Mouse (Mus musculus): ENCODE measurements around the gene Ptk6.
A peak's percentile ranks its signal among the peaks of the same experiment; 100 is the strongest.

Ptk6 gene

GRCm38 (mm10) chr2:181166469-181166868 lies 36.1 kb downstream of the Ptk6 start:
- DNase-seq (ENCODE audit: low spot score in 2 of 2): no peak

GRCm38 (mm10) chr2:181160821-181161220 lies 41.8 kb downstream of the Ptk6 start:
- DNase-seq (ENCODE audit: low spot score in 2 of 2): no peak

GRCm38 (mm10) chr2:181159771-181160170 lies 42.8 kb downstream of the Ptk6 start:
- DNase-seq (ENCODE audit: low spot score in 2 of 2): peak in 1 of 2 experiments; percentile 67

GRCm38 (mm10) chr2:181159091-181159514 lies 43.5 kb downstream of the Ptk6 start:
- DNase-seq (ENCODE audit: low spot score in 2 of 2): peak; percentile 70 to 74

GRCm38 (mm10) chr2:181158471-181158870 lies 44.1 kb downstream of the Ptk6 start:
- DNase-seq (ENCODE audit: low spot score in 2 of 2): peak; percentile 53 to 72

- DNase-seq (ENCODE audit: low spot score in 2 of 2): peak; percentile 59 to 75
Observed at GRCm38 (mm10) chr2:181157716-181158302, 44.8 kb downstream of the Ptk6 start.

- DNase-seq (ENCODE audit: low spot score in 2 of 2): no peak
Observed at GRCm38 (mm10) chr2:181157180-181157579, 45.4 kb downstream of the Ptk6 start.

- DNase-seq (ENCODE audit: low spot score in 2 of 2): peak; percentile 57 to 72
Observed at GRCm38 (mm10) chr2:181156248-181157121, 46.1 kb downstream of the Ptk6 start, which contains the start of gene Eef1a2. TSS of gene Eef1a2 (minus strand) at chr2:181157014.

GRCm38 (mm10) chr2:181155801-181156200 lies 46.8 kb downstream of the Ptk6 start:
- peak in 1 of 2 experiments; percentile 46 for DNase-seq (ENCODE audit: low spot score in 2 of 2)

- no peak for DNase-seq (ENCODE audit: low spot score in 2 of 2)
Observed at GRCm38 (mm10) chr2:181154831-181155415, 47.7 kb downstream of the Ptk6 start.

GRCm38 (mm10) chr2:181154361-181154760 lies 48.2 kb downstream of the Ptk6 start:
- no peak for DNase-seq (ENCODE audit: low spot score in 2 of 2)

GRCm38 (mm10) chr2:181153837-181154236 lies 48.8 kb downstream of the Ptk6 start:
- DNase-seq (ENCODE audit: low spot score in 2 of 2): no peak

GRCm38 (mm10) chr2:181153131-181153530 lies 49.5 kb downstream of the Ptk6 start:
- DNase-seq (ENCODE audit: low spot score in 2 of 2): no peak

- DNase-seq (ENCODE audit: low spot score in 2 of 2): no peak
Observed at GRCm38 (mm10) chr2:181152701-181153100, 49.9 kb downstream of the Ptk6 start.

GRCm38 (mm10) chr2:181150281-181150680 lies 52.3 kb downstream of the Ptk6 start:
- no peak for DNase-seq (ENCODE audit: low spot score in 2 of 2)

GRCm38 (mm10) chr2:181148318-181148955 lies 54.2 kb downstream of the Ptk6 start:
- DNase-seq (ENCODE audit: low spot score in 2 of 2): no peak

- peak in 1 of 2 experiments; percentile 53 for DNase-seq (ENCODE audit: low spot score in 2 of 2)
Observed at GRCm38 (mm10) chr2:181147546-181148317, 54.9 kb downstream of the Ptk6 start.

- DNase-seq (ENCODE audit: low spot score in 2 of 2): no peak
Observed at GRCm38 (mm10) chr2:181146976-181147545, 55.5 kb downstream of the Ptk6 start.

- DNase-seq (ENCODE audit: low spot score in 2 of 2): no peak
Observed at GRCm38 (mm10) chr2:181144675-181145074, 57.9 kb downstream of the Ptk6 start.

All from heart, adult 9 months (tissue).